Mouse (Mus musculus) yolk sac, embryonic 10.5 days (tissue): ENCODE results near the gene Lmbrd1.
"Not testable (repeated sequence)": the region's sequence is repeated elsewhere in the genome, so short reads cannot be mapped to it uniquely, and the experiment has no call there.

ENCODE experiments used
- DNase-seq: peaks from one replicate; pipeline ENCODE4 v3.0.0-alpha.2; 2017; ENCODE audit warnings: low spot score

The Lmbrd1 gene

DNA sequence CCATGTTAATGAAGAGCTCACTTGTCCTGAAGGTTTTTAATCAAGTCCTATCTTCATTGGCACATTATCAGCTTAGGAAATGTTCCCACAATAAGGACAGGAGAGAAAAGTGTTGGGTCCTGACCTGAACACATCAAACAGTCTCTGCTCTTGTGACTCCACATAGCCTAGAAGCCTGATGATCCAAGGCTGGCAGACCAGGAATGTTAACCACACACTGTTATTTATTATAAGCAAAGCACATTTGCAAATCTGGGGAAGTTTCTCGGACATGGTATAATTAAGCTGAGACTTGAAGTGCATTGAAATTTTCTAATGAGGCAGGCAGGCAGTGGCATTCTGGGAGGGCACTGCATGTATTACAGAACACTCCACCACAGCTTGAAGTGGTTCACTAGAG lies 41.8 kb downstream of the Lmbrd1 start:
- no peak for DNase-seq

DNA sequence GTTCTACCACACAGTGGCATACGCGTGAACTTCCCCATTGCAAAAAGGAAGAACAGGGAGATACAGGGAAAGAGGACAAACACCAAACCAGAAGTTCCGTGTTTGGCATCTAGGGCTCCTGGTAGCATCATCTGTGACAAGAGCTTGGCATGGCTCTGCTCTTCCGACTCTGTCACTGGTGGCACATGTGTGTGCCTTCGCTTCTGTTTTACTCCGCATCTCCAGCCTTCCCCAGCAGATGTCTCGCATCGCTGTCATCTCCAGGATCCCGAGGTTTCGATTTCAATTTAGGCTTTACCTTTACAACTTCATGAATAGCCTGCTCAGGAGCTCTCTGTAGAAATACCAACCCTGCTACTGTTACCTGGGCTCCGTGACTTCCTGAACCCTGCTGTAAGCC lies 51.4 kb downstream of the Lmbrd1 start:
- DNase-seq: no peak

DNA sequence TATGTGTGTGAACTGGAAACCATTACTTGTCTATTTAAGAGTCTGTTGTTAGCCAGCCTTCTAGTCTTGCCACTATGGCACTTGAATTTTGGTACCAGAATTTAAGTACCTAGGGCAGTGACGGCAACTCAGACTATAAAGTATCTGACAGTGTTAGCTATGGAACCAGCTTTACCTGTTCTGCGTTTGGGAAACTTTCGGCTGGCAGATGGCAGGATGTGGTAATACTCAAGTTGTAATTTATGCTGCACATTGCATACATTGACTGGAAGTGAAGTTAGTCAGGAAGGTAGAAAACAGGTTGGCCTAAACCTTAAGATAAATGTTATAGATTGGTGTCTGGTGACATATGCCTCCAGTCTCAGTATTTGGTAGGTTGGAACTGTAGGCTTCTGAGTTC lies 53.9 kb downstream of the Lmbrd1 start:
- no peak for DNase-seq

DNA sequence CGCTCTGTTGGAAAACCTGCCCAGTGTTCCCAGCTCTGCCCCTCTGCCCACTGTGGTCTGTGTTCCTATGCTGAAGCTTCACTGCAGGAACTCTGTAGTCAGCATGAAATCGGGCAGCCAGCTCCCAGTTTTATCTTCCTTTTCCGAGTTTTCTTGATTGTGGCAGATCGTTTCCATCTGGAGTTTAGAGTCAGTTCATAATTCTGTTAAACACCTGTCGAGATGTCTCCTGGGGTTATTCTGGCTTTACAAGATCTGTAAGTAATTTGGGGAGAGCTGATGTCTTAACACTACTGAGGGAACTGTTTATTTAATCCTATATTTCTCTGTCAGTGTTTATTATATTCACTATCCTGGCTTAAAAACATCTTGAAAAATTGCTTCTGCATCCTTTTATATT lies 56.4 kb downstream of the Lmbrd1 start:
- no peak for DNase-seq

DNA sequence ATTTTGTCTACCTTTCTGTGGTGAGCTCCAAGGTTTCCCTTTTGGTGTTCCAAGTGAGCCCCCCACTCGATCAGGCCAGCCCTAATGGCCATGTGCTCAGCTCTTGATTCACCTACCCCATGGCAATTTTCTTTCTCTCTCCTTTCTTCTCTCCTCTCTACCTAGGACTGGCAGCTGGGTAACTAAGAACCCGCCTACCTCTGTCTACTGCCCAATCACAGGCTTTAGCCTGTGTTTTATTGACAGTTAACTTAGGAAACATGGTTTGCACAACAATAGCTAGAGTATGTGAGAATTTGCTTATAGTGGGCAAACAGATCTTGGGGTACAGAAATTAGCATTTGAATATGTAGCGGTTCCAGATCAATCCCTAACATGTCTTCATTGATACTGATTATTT lies 62.5 kb downstream of the Lmbrd1 start:
- no peak for DNase-seq

DNA sequence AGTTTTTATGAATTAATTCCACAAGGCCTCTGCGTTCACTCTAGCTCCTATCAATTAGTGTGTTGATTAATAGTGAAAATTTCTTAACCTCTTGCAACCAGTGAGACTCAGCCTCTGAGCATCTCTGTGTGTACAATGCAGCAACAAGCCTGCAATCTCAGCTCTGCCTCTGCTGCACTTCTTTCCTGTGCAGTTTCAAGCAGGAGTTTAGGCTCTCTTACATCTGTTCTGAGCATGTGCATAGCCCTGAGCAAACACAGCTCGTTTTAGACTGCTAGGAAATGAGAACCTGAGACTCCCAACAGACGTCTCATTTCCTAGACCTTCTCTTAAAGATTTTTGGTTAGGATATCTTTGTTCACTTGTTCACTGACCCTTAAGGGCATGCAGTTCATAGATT lies 63.1 kb downstream of the Lmbrd1 start:
- no peak for DNase-seq

DNA sequence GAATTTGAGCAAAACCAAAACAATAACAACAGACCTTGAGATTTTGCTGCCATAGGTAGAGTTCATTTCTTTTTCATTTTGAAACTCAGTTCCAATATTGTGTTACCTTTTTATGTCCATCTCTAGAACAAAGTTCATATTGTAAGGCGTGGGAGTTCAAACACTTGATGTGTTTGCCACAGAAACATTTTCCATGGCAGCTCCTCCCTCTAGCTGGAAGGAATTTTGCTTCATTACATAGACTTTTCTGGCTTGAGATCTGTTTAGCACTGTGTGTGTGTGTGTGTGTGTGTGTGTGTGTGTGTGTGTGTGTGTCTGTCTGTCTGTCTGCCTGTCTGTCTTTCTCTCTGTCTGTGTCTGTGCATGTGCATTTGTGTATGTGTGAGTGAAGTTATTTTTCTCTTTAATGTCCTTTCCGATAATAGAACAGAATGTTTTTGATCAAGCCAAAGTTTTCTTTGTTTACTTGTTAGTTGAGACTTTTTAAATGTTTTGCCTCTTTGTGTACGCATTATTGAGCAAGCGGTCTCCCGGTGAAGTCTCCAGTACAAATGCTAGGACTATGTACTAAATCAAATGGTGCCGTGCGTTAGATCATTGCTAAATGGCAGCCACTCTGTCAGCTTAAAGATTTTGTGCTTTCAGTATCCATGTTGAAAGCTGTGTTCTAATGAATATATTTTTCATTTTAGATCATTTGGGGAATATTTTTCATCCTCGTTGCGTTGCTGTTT lies 64.9 kb downstream of the Lmbrd1 start:
- DNase-seq: no peak

DNA sequence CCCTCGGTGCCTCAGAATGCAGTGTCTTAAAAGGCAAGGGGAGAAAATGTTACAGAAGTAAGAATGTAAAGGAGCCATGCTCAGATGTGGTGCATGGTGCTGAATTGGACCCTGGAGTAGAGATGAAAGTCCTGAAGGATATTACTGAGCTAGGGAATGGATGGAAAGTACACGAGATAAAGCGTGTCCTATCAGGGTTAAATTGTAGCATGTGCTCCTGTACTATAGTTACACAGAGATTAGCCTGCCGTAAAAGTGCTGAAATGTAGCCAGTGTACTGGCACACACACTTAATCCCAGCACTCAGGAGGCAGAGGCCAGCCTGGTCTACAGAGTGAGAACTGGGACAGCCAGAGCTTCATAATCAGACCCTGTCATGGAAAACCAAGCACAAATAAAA lies 74.3 kb downstream of the Lmbrd1 start:
- no peak for DNase-seq

DNA sequence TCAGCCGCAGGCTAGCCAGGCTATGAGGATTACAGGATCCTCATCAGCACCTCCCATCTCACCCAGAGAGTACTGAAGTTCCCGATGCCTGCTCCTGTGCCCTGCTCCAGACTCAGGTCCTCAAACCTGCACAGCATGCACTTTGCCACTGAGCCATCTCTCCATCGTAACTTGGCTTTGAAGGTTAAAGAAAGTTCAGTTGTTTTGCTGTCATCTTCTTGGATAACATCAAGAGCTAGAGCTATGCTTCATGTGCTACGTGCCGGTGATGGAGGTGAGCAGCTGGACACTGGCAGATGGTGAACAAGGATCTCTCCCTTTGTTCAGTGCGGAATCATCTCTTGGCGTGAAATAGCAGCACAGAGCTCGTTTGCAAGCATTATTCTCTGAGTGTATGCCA lies 80.1 kb downstream of the Lmbrd1 start:
- no peak for DNase-seq

DNA sequence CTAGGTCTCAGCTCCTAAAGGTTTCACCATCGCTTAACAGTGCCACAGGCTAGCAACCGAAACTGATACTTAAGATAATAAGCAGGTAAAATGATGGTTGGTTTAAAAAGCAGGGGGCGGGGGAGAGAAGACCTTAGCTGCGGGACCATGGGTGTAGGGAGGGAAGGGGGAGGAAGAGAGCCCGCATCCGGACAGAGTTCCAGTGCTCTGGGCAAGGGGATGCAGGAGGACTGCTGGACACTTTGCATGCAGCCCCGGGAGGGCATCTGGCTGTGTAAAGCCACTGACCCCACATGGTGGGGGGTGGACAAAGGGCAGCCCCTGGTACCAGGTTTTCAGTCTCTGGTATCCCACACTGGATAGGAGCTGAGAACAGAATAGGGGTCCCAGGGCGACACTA lies 88.0 kb downstream of the Lmbrd1 start:
- DNase-seq: no peak

DNA sequence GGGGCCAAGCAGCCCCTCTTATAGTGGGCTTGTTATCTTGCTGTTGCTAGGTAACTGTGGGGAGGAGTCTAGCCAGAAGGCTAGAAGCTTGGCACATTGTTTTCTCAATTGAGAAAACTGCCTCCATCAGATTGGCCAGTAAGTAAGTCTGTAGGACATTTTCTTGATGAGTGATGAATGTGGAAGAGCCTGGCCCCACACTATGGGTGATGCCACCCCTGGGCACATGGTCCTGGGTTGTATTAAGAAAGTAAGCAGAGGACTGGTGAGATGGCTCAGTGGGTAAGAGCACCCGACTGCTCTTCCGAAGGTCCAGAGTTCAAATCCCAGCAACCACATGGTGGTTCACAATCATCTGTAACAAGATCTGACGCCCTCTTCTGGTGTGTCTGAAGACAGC lies 88.8 kb downstream of the Lmbrd1 start:
- not testable (repeated sequence) for DNase-seq

DNA sequence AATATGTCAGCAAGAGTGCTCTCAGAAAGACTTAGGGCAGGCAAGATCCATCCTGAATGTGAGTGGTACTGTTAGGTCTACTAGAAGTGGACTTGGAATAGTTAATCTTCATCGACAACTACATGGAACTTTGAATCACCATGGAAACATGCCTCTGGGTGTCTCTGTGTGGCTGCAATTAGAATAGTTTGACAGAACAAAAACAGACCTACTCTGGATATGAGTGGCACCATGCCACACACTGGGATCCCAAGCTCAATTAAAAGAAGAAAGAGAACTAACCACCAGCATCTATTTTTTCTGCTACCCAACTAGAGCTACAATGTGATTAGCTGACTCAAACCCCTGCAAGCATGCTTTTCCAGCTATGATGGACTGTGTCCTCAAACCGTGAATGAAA lies 95.2 kb downstream of the Lmbrd1 start:
- no peak for DNase-seq

DNA sequence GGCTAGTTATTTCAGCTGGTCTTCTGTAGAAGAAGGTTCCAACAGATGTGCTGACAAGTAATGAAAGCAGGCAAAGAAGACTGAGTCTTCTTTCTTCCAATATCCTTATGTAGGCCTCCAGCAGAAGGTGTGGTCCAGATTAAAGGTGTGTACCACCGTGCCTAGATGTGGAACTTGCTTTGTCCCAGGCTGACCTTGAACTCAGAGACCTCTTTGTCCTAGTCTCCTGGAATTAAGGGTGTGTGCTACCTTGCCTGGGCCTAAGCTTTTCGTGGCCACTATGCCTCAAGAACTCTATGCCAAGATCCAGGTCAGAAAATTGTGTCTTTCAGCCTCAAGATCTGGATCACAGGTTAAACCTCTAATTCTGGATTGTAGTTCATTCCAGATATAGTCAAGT lies 98.1 kb downstream of the Lmbrd1 start:
- no peak for DNase-seq

DNA sequence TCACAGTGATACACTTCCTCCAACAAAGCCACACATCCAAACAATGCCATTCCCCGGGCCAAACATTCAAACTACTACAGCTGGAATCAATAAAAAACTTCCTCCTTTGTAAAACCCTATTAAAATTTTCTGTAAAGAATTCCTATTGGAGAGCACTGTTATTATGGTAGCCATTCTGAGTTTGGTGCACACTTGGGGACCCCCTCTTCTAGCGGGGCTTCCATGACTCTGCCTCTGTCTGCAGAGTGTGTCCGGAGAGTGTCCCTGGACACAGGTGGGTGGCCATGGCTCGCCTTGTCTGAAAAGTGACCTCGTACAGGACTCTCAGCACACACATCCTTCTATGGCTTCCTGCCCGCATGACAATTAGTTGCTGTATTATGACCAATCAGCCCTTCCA lies 114.7 kb downstream of the Lmbrd1 start:
- no peak for DNase-seq

DNA sequence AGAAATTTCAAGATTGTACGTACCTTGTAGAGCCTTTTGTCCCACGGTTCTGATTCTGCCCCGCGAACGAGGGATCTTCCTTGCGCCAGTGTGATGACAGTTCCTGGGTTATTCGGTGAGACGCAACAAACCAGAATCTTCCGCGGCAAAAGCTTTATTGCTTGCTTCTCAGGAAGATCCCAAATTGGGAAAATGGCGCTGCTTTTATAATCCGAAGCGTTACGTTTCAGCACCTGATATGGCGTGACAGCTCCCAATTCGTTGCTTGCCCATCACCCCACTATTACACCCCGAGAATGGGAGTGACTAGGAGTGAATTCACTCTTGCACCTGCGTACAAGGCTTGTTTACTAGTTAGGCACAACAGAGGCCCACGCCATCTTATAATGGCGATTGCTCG lies 129.5 kb downstream of the Lmbrd1 start:
- DNase-seq: not testable (repeated sequence)
